Mouse (Mus musculus) embryonic fibroblast, embryonic 13.5 days (primary cell): ENCODE data around the gene Foxn3.

Source experiments
- CTCF ChIP-seq: IDR thresholded peaks from 2 replicates; pipeline ENCODE4 v1.5.1; 2011; ENCODE audit warnings: mild to moderate bottlenecking, control low read depth, low read length, moderate library complexity, borderline replicate concordance; ENCODE audit not compliant: insufficient read depth
- POLR2A ChIP-seq: IDR thresholded peaks from 2 replicates; pipeline ENCODE4 v1.6.1; 2011; ENCODE audit warnings: low read depth, mild to moderate bottlenecking, control low read depth, low read length, moderate library complexity

GRCm38 (mm10) chr12:99216341-99216761 lies 347.0 kb downstream of the Foxn3 start:
- TF ChIP-seq CTCF (no peak), POLR2A (no peak)
